Mouse (Mus musculus): ENCODE data around the gene Rnf115. TPM values are rescaled to one million over a fixed set of nuclear protein-coding genes. Genes with fewer than 3 reads are reported as not detected.

Gene Rnf115
- total RNA-seq, 2 experiments from 2014 or later: 25.3 to 25.6 TPM

DNA sequence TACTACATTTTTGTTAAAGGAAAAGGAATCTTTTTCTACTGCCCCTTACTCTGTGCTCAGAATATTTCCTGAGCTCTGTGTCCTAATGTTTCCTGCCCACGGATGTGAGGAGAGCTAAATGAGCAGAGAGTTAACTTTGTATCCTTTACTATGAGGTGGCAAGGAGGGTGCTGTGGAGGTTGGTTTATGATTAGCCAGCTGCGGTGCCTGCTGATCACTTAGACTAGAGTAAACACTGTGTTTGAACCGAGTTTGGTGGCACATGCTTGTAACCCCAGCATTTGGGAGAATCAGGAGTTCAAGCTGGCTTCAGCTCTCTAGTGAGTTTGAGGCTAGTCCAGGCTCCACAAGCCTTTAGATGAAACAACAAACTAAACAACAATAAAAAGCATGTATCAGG is 49.7 kb downstream of the Rnf115 start:
- DNase-seq: no peak

DNA sequence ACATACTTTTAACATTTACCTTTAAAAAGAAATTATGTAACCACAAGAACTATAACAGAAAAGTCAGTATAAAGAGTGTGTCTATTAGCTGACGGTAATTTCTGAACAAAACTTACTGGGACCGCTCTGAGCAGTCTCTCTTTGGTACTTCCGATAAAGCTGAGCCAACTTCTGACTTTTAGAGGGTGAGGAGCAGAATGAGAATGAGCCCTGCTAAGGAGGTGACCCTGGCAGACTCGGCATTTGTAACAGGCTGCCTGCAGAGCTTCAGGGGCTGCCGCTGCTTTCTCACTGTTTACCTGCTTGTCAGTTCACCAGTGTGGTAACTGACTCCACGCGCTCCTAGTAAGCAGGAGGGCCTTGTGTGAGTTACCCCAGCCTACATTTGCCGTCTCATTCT is 54.8 kb downstream of the Rnf115 start:
- DNase-seq: no peak

DNA sequence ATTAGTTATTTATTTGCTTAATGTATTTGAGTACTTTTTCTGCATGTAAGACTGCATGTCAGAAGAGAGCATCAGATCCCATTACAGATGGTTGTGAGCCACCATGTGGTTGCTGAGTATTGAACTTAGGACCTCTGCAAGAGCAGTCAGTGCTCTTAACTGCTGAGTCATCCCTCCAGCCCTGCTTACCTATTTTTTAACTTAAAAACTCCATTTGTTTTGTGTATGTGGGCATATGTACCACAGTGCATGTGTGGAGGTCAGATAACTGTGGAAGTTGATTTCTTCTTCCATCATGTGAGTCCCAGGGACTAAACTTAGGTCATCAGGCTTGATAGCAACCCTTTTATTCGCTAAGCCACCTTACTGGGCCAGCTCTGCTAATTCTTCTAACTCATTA is 60.3 kb downstream of the Rnf115 start:
- no peak for DNase-seq

DNA sequence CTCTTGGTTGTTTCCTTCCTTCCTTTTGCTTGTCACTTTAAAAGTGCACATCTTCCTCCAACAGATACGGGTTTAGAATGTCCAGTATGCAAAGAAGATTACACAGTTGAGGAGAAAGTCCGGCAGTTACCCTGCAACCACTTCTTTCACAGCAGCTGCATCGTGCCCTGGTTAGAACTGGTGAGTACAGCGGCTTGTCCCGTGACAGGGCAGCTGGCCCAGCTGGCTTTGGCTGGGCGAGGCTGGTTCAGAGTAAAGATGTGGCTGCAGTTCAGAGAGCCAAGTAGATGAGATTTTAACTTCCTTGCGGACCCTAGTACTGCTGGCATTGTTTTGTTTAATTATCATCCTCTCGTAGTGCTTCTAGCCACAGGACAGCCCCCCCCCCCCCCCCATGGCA is 61.0 kb downstream of the Rnf115 start:
- no peak for DNase-seq

DNA sequence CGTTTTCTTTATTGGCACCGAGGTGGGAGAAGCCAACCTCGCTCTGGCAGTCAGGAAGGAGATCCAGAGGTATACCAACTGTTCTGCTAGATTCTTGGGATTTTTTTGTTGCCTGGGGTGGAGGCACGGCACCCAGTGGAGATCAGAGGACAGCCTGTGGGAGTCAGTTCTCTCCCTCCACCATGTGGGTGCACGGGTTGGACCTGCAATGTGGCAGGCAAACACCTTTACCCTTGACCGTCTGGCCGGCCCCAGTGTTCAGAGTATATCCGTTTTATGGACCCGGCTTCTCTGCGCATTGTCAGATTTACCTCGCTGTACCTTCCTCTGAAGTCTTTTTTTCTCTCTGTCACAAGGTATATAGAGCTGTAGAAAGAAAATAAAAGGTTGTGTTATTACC is 72.8 kb downstream of the Rnf115 start:
- no peak for DNase-seq

DNA sequence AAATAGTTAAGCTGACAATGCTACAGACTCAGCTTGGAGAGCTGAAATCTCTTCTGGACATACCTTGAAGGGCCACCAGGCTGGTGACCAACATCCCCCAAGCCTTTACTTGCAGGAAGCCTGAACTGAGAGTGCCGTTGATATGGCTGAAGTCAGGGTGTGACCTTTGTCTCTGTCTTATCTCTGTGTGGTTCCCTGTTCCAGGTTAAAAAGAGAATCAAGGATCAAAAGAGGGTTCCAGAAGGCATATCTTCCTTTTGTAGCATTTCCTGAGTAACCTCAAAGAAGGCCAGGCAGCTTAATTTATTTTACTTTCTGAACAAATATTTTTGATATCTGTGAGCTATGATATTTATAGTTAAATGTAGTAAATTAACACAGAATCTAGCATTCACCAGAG is 74.8 kb downstream of the Rnf115 start:
- no peak for DNase-seq

DNA sequence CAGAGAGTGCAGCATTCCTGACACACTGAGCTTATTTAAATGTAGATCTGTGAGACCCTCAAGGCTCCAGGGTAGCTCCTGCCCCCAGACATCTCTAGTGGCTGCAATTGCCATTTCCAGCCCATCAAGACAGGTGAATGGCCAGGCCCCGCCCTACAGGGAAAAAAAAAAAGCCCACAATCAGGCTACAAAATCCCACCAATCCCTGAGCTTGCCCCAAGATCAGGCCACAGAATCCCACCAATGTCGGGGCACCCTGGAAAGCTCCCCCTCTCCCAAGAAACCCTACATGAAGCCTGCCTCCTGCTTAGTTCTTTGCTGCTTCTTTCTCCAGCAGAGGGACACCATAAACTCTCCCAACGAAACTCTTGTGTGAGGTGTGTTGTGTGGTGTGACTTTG is 80.7 kb downstream of the Rnf115 start:
- no peak for DNase-seq

DNA sequence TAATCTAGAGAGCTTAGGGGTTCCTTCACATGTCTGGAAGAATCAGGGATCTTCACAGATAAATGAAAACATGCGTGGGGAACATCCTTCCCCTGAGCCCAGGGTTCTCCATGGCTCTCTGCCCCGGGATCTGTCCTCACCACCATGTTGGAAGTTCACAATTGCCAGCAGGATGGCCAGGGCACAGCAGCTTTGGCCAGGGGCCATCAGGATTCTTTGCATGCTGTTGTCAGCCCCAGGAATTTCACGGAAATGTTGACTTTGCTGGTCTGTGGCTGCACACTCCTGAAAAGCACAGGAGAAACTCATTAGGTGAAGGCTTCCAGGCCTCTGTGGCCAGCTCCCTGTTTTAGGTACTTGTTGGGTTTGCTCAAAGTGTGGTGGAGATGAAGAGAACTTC is 81.2 kb downstream of the Rnf115 start:
- peak; percentile 20 for DNase-seq

DNA sequence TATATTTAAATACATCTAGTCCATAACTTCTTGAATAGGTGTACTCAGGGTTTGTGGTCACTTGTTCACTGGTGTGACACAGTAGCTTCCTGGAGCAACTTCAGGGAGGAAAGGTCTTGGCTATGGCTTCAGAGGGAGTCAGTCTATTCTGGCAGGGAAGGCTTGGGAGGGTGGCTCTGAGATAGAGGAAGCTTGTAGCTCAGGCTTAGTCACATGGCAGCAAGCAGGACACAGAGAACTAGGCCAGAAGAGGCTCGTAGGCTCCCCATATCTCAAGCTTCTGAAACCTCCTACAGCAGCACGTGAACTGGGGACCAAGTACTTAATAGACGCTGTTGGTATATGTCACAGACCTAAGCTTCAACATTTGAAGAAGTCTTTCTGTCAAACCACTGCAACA is 83.8 kb downstream of the Rnf115 start:
- no peak for DNase-seq

DNA sequence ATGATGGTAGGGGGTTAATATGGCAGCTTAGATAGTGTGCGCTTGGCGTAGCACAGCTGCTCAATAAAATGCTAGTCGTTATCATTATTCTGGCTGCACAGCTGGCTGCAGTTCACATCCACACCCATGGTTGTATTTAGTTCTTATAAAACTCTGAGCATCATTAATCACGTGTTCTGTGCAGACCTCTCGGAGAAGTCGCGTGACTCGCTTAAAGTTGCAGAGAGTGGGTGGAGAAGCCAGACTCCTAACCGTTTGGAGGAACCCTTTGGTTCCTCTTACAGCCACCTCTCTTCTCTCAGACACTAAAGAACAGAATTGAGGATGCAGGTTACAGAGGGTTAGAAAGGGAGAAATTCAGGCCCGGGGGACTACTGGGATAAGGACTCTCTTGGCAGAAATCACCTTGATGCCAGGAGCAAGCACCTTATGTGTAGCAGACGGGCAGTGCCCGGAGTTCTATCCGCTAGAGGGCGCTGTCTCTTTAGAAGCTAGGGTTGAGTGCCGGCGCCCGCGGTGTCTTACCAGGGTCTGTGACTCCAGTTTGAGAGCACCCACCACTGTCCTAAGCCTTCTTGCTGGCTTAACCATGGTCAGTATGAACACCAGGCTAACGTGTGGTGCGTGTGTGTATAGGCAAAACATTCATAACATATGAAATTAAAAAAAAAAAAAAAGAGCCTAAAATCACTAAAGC is 85.1 kb downstream of the Rnf115 start:
- peak; percentile 88 for DNase-seq

DNA sequence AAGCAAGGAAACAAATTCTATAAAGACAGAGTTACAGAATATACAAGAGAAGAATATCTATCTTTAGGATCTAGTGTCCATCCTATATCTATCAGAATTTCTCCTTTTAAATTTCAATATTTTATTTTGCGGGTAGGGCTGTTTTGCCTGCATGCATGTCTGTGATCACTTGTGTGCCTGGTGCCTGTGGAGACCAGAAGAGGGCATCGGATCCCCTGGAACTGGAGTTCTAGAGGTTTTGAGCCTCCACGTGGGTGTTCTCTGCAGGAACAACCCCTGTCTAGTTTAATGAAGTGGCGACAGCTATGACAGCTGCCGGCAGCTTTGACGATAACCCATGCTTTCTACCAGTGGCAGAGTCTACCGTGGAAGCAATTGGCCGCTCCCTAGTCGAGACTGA is 85.6 kb downstream of the Rnf115 start:
- peak; percentile 61 for DNase-seq

DNA sequence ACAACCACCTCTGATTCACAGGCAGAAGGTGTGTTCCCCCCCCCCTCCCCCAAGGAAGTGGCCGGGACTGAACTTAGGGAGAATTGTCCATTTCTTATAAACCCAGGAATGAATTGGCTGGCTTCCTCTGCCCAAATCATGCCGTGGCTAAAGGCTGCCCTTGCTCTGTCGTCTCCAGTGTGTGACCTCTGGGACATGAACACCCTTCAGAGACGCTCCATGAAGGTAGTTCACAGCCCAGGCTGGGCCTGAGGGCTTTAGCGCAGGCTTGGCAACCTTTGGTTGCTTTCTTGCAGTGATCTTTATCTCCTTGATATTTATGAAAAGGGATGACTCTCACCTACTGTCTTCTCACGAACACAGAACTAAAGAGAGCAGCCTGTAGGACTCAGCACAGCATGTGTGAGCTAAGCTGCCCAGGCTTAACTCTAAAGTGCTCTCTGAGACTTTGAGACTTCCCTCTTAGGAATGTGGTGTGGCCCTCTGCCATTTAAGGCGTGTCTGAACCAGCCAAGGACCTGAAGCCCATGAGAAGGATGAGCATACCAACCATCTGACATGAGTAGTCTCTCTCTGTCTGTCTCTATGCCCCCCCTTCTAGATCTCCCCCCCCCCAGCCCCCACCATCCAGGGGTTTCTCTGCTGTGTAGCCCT is 86.3 kb downstream of the Rnf115 start:
- no peak for DNase-seq

DNA sequence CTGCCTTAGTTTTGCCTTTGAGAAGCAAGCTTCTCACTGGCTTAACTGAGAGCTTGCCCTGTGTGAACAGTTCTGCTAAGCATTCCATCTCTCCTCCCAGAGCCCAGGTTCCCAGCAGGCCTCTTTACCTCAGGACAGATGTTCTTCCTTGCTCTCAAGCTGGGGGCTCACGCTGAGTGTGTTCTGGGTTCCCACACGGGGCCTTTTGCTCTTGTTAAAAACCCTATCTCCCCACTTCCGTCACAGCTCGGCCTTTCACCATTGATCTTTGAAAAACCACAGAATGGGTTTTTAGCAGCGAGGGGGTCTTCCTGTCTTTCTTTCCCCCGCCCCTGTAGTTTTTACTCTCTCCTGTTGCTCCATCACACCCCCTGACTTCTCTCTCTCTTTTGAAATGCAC is 86.9 kb downstream of the Rnf115 start:
- no peak for DNase-seq

DNA sequence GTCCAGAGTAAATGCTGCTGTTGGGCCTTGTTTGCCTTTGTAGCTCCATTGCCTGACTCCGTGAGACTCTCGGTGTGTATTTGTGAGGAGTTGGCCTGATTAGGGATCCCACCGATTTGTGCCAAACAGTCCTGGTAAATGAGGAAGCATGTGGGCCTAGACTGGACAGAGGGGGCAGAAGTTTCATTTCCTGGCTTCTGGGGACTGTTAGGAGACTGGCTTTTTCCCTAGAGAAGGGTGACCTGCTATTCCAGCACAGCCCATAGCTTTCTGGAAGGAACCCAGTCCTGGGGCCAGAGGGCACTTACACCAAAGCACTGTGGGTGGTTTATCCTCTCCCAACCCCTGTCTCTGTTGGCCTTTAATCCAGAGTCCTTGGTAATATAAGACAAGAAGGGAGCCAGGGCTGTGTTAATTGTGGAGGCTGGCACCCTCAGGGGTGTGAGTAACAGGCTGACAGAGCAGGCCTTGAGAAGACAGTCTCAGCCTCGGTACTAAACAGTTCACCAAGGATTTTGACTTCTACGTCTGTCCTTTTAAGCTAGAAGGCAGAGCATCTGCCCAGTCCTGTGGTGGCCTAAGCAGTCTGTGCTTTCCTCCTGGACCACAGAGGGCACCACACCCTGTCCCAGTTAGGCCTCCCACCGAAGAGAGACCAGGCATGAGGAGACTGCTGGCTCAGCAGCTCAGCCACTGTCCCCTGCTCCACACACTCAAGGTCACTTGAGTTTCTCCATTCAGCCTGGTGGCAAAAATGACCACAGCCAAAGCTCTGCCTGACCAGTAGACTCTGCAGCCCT is 92.9 kb downstream of the Rnf115 start:
- no peak for DNase-seq

DNA sequence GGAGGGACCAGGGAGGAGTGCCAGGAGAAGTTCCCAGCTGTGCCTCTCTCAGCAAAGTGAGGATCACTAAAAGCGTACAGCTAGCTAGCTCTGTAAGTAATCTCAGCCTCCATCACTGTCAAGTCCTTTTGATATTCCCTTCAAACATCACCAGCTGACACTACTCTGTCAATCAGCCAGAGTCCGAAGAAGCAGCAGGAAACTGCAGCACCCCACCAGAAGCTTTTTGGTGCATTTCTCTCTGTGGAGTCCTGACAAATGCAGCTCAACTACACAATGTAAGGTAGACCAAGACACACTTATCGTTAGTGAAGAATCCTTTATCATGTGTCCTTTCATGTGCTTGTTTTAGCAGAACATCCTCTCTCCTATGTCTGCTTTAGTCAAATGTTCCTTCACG is 94.1 kb downstream of the Rnf115 start:
- no peak for DNase-seq

DNA sequence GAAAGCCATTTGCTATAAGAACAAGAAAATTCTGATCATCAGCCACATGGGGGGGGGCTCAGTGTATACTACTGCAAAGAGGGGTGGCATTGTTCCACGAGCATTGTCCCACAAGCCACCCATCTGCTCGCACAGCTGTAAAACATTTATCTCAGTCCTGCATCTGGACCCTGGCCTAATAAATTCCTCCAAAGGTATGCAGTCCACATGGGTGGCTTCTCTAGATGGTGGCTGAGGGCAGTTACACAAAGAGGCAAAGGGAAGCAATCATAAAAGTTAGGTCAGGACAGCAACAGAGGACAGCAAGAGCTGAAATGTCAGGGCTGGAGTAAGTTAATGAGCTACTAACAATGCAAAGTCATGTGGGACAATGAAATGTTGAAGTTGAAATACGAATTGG is 96.2 kb downstream of the Rnf115 start:
- no peak for DNase-seq

DNA sequence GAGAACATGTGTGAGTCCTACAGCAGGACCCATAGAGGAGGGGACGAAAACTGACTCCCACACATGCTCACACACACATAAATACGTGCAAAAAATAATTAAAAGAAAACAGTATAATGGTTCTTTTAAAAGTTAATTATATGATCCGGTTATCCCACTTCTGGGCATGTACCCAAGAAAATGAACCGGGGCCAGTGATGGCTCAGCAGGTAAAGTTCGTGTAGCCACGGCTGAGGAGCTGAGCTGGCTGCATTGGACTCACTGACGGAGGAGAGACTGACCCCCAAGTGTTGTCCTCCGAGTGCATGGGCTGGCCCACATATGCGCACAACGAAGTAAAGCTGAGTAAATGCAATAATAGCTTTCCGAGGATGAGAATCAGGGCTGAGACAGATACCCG is 97.2 kb downstream of the Rnf115 start:
- DNase-seq: no peak

DNA sequence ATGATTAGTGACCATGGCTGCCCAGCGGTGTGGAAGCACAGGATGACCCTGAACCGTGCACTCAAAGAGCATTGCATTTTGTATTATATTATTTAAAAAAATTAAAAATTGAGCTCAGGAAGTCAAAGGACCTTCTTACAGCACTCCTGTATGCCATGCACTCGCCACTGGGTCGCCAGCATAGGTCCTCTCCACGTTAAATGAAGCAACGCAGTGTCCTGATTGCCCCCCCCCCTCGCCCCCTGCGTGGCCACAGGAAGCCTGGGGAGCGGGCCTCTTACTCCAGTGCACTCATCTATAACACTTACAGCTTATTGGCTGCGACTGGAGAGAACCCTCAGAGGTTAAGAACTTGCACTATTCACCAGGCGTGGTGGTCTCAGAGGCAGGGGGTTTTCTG is 97.8 kb downstream of the Rnf115 start:
- no peak for DNase-seq

DNA sequence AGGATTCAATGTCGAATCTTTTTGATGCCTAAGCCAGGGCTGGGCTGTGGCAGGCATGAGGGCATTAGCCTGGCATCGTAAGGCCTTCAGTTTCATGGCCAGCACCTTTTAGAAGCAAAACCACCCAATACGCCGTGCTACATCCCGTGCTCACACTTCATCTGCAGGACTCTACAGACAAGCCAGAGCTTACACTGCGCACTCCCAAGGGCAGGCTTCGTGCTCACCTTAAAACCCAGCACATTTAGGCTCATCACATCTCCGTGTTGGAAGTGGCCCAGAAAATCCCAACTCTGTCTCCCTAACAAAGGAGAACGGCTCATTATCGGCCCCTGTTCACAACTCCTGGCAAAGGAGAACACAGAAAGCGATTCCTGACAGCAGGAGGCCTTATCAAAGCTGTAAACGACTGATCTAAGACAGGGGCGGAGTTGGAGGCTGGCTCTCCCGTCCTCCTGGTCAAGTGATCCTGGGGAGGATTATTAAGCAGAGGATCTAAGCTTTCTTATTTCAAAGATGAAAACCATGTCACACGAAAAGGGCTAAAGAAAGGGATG is 100.9 kb downstream of the Rnf115 start:
- no peak for DNase-seq

DNA sequence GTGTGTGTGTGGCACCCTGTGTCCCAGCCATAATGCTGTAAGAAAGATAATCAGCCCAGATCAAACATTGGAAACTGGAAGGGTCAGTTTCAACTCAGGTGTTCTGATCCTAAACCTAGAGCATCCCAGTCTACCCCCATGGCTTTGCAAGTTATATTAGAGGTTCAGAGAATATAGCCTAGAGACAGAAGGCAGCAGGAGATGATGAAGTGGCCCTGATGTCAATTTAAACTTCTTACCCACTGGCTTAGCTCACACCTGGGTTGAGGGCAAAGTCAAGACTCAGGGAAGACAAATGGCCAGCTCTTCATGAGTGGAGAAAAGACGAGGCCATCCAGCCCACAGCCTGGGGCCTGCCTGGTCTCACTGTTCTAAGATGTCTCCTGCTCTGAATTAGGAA is 101.5 kb downstream of the Rnf115 start, which contains the start of the genes Pdzk1 and Cd160:
Gene Pdzk1 (plus strand): TSS at position 301 of the 400 bp plus-strand sequence.
Gene Cd160 (minus strand): TSS at position 368 of the 400 bp plus-strand sequence.
- no peak for DNase-seq

DNA sequence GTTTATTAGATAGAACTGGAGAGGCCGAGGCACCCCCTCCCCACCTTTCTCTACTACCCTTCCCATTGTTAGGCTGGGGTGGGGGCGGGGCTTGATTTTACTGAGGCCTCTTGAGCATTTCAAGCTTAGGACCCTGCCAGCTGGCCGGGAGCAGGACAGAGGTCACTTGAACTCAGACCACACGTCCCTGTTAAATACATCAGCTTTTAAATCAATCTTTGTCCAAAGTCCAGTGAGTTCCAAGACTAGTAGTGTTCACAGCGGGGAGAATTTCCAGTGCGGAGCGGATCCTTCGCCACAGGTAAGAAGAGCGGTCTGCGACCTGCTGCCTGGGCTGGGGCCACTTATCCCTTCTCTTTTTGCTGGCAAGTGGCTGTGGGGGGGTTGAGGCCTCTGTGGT is 102.4 kb downstream of the Rnf115 start:
- DNase-seq: no peak

DNA sequence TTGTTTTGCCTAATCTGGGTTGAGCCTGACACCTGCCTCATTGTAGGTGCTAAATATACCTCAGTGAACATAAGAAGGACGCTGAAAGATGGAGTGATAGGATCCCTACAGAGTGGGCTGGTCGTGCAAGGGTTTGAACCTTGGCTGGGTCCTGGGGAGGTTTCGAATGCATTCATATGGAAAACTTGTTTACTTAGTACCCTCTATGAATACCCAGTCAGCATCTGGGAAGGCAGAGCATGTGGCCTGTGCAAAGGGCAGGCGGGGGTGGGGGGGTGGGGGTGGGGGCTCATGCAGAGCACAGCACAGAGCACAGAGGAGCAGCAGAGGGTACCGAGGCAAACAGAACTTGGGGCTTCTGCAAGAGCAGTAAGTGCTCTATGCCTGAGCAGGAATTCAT is 105.5 kb downstream of the Rnf115 start:
- DNase-seq: no peak

Data from heart, postnatal 4 days (tissue).